Mouse (Mus musculus): ENCODE measurements around the gene Gkn2.

Gkn2 gene

GRCm38 (mm10) chr6:87399886-87400566 lies 26.9 kb downstream of the Gkn2 start:
- no peak for DNase-seq (ENCODE audit: low spot score)

DNA sequence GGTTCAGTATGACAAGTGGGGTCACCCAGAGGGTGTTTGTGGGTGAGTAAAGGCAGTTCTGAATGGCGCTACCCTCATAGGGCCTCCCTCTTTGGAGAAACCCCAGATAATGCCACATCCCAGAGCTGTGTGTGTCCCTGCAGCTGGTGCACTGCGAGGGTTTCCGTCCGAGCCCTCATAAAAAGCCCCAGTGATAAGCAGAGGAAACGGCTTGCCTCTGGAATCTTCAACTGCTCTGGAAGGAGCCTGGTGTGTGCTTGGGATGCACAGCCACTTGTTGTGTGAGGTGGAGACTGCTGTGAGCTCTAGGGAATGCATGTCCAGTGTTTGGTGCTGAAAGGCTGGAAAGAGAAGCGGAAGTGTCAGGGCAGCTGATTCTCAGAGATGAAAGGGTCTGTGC lies 28.3 kb downstream of the Gkn2 start:
- no peak for DNase-seq (ENCODE audit: low spot score)

GRCm38 (mm10) chr6:87412011-87412410 lies 38.9 kb downstream of the Gkn2 start:
- DNase-seq (ENCODE audit: low spot score) = no peak

DNA sequence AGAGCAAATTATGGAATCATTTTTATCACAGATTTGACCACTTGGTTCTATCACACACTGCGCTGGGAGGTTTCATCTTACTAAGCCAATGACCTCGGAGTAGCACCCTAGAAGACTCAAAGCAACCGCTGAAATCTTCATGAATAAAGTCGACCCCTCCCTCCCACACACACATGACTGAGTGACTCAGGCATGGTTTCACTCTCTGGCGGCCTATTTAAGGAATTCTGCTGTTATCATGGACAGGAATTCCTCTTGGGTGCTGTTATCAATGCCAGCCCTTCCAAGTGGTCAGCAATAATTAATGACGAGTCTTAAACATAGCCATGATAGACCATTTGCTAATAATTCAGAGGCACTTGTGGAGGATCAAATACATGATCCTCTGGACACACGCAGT lies 49.1 kb downstream of the Gkn2 start:
- no peak for DNase-seq (ENCODE audit: low spot score)

- DNase-seq (ENCODE audit: low spot score) = no peak
These were observed 51.1 kb downstream of the Gkn2 start for GRCm38 (mm10) chr6:87424037-87424816.

DNA sequence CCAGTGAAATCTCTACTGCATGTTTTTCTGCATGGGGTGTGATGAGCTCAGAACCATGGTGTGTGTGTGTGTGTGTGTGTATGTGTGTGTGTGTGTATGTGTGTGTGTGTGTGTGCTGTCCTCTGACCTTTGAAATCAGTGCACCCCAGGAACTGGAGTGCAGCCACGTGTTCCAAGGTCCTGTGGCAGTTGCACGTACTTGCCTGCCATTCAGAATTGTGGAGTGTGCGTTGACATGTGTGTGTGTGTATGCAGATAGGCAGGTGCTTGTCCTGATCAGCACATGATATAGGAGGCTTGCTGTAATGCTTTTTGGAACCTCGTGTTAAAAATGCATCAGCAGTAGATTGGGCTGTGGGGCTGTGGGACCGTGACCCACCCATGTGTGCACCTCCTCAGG lies 53.8 kb downstream of the Gkn2 start:
- no peak for DNase-seq (ENCODE audit: low spot score)

GRCm38 (mm10) chr6:87427616-87428015 lies 54.5 kb downstream of the Gkn2 start:
- no peak for DNase-seq (ENCODE audit: low spot score)

- DNase-seq (ENCODE audit: low spot score) = no peak
These were observed 55.4 kb downstream of the Gkn2 start, which contains the start of gene Bmp10 for GRCm38 (mm10) chr6:87428487-87429044. Gene Bmp10, plus strand, starts transcription at chr6:87428994.
